Mouse (Mus musculus) small intestine, adult 2 months (tissue): ENCODE results near the gene Zfp385a.

ENCODE experiments used
- CTCF ChIP-seq: fragments of 200-500 bp; IDR thresholded peaks from 2 replicates; pipeline ENCODE4 v1.5.1; 2012; ENCODE audit warnings: low read depth, mild to moderate bottlenecking, control low read depth, inconsistent platforms, low read length, moderate library complexity, mixed read lengths; ENCODE audit not compliant: insufficient replicate concordance, insufficient read length; ENCODE audit errors: extremely low read depth
- POLR2A ChIP-seq: fragments of 200-500 bp; IDR thresholded peaks from 2 replicates; pipeline ENCODE4 v1.6.1; 2012; ENCODE audit warnings: low read depth, mild to moderate bottlenecking, control low read depth, inconsistent platforms, low read length, moderate library complexity

- TF ChIP-seq POLR2A (no peak), CTCF (no peak)
Measured at GRCm38 (mm10) chr15:103388556-103389145, 48.8 kb upstream of the Zfp385a start.
